Mouse (Mus musculus): ENCODE results near the gene Larp1. TPM values are rescaled to one million over a fixed set of nuclear protein-coding genes. Genes with fewer than 3 reads are reported as not detected.
"Not testable (repeated sequence)": the region's sequence is repeated elsewhere in the genome, so short reads cannot be mapped to it uniquely, and the experiment has no call there.

Larp1 gene
- polyA plus RNA-seq, 1 experiment: 54.4 TPM

DNA sequence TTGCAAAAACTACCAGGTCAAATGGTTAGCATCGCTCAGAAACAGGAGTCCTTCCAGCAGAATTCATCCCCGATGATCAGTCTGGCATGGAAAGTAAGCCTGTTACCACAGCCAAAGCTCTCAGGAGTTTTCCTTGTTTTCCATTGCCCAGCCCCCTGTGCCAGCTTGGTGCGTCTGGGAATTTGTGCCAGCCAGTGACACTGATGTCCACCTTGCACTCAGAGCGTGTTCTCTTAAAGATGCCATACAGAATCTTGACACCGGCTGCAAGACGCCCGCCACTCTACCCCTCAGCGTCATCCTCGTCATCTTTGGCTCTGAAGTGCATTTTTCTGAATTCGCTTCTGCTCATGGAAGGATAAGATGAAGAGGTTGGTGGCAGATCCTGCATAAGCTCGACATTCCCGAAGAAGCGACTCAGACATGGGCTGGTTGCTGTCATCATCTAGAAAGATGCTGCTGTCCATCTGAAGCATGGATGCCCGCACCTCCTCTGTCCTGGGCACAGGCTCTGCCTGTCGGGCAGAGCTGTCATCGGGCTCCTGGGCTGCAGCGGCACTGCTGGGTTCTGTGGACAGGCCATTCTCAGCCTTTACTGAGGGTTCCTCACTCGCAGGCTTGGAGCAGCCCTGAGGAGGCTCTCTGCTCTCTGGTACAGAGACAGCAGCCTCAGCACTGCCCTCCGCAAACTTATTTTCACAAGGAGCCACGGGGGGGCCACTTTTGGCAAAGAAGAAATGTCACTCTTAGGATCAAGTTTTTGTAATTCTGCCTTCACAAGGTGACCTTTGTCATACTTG, 88.2 kb downstream of the Larp1 start:
- H3K4me3 ChIP-seq (ENCODE audit: control insufficient read depth, insufficient read depth, low read length): peak overlapping the region; percentile 53
- H3K27me3 ChIP-seq (ENCODE audit: control insufficient read depth, insufficient read depth, low read length): no peaks in the 10 kb centered on the region
- 79% methylated on average over 20 of the region's 20 CpGs for WGBS
- peak; percentile 24 for DNase-seq
- peaks cover 29% of the 10 kb centered on the region for H3K4me1 ChIP-seq (replicated peaks; ENCODE audit: control insufficient read depth, insufficient read depth, low read length)
- H3K27ac ChIP-seq (ENCODE audit: control insufficient read depth, insufficient read depth, low read length): peak overlapping the region; percentile 57
- no peaks in the 10 kb centered on the region for H3K36me3 ChIP-seq (ENCODE audit: control insufficient read depth, insufficient read depth, low read length)
- TF ChIP-seq CTCF (IDR thresholded peaks at IDR 0.05; ENCODE audit: borderline replicate concordance, control insufficient read depth, extremely low read depth, insufficient read depth, low read length, poor library complexity) (no peak), POLR2A (IDR thresholded peaks at IDR 0.05; ENCODE audit: control insufficient read depth, extremely low read depth, insufficient read depth, low read length, poor library complexity) (no peak)

DNA sequence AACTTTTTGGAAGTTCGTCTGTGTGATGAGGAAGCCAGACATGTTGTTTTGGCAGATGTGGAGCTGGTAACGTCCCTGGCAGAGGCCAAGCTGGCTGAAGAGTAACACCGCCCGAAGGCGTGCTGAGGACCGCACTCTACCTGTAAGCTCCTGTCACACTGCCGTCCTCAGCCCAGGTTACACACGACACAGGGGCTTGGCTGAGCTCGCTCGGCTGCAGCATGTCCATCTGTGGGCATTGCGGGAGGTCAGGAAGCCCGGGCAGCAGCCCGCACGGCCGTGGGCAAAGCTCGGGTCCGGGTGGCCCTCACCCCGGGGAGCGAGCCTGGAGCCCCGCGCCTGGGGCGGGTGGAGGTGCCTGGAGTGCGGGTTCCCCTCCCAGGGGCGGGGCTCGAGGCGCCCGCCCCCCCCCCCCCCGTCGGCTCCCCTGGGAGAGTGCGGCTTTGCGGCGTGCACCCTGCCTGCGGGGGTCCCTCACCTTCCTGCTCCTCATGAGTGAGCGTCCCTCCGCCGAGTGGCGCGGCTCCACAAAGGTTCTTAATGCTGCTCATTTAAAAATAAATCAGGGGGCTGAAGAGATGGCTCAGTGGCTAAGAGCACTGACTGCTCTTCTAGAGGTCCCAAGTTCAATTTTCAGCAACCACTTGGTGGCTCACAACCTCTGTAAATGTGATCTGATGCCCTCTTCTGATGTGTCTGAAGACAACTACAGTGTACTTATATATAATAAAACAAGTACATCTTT, 88.9 kb downstream of the Larp1 start:
- 11% methylated on average over 32 of the region's 38 CpGs for WGBS
- TF ChIP-seq CTCF (IDR thresholded peaks at IDR 0.05; ENCODE audit: borderline replicate concordance, control insufficient read depth, extremely low read depth, insufficient read depth, low read length, poor library complexity) (no peak), POLR2A (IDR thresholded peaks at IDR 0.05; ENCODE audit: control insufficient read depth, extremely low read depth, insufficient read depth, low read length, poor library complexity) (no peak)
- Histone ChIP-seq H3K27ac (ENCODE audit: control insufficient read depth, insufficient read depth, low read length) (peak overlapping the region; percentile 57), H3K4me3 (ENCODE audit: control insufficient read depth, insufficient read depth, low read length) (peak overlapping the region; percentile 53), H3K36me3 (ENCODE audit: control insufficient read depth, insufficient read depth, low read length) (no peaks in the 10 kb centered on the region), H3K4me1 (replicated peaks; ENCODE audit: control insufficient read depth, insufficient read depth, low read length) (peaks cover 33% of the 10 kb centered on the region), H3K27me3 (ENCODE audit: control insufficient read depth, insufficient read depth, low read length) (no peaks in the 10 kb centered on the region)
- DNase-seq: peak; percentile 49

DNA sequence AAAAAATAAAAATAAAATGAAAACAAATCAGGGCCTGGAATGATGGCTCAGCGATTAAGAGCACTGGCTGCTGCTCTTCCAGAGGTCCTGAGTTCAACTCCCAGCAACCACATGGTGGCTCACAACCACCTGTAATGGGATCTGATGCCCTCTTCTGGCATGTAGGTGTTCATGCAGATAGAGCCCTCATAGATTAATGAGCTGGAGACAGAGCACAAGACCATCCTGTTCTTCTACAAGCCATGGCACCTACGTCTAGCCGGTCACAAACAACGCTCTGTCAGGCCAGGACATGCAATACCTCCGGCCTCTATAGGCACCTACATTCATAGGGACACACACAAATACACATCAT, 89.5 kb downstream of the Larp1 start:
- WGBS: 79% methylated on average over 5 of the region's 5 CpGs
- H3K4me1 ChIP-seq (replicated peaks; ENCODE audit: control insufficient read depth, insufficient read depth, low read length): peaks cover 35% of the 10 kb centered on the region
- not testable (repeated sequence) for H3K27me3 ChIP-seq (ENCODE audit: control insufficient read depth, insufficient read depth, low read length); H3K36me3 ChIP-seq (ENCODE audit: control insufficient read depth, insufficient read depth, low read length); H3K27ac ChIP-seq (ENCODE audit: control insufficient read depth, insufficient read depth, low read length); H3K4me3 ChIP-seq (ENCODE audit: control insufficient read depth, insufficient read depth, low read length)
- DNase-seq: peak; percentile 47

DNA sequence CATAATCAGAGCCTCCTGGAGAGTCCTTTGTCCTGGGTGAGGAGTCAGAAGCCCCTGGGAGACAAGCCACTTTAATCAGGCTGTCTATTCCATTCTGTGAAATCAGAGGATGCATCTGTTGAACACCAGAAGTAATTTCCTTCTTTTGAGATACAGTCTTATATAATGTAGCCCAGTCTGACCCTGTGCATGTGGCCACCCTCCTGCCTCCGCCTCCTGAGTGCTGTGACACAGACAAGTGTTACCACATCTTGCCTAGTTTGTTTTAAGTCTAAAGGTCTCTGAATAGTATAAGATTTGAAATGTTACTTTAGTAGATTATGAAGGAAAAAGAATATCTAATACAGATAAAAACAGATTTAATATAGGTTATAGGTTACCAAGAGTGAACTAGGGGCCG, 91.1 kb downstream of the Larp1 start:
- 96% methylated on average over 2 of the region's 2 CpGs for WGBS
- Histone ChIP-seq H3K4me3 (ENCODE audit: control insufficient read depth, insufficient read depth, low read length) (no peak overlapping the region), H3K27me3 (ENCODE audit: control insufficient read depth, insufficient read depth, low read length) (no peaks in the 10 kb centered on the region), H3K27ac (ENCODE audit: control insufficient read depth, insufficient read depth, low read length) (no peak overlapping the region), H3K4me1 (replicated peaks; ENCODE audit: control insufficient read depth, insufficient read depth, low read length) (peaks cover 38% of the 10 kb centered on the region), H3K36me3 (ENCODE audit: control insufficient read depth, insufficient read depth, low read length) (no peaks in the 10 kb centered on the region)
- TF ChIP-seq POLR2A (IDR thresholded peaks at IDR 0.05; ENCODE audit: control insufficient read depth, extremely low read depth, insufficient read depth, low read length, poor library complexity) (no peak), CTCF (IDR thresholded peaks at IDR 0.05; ENCODE audit: borderline replicate concordance, control insufficient read depth, extremely low read depth, insufficient read depth, low read length, poor library complexity) (no peak)
- DNase-seq: no peak

DNA sequence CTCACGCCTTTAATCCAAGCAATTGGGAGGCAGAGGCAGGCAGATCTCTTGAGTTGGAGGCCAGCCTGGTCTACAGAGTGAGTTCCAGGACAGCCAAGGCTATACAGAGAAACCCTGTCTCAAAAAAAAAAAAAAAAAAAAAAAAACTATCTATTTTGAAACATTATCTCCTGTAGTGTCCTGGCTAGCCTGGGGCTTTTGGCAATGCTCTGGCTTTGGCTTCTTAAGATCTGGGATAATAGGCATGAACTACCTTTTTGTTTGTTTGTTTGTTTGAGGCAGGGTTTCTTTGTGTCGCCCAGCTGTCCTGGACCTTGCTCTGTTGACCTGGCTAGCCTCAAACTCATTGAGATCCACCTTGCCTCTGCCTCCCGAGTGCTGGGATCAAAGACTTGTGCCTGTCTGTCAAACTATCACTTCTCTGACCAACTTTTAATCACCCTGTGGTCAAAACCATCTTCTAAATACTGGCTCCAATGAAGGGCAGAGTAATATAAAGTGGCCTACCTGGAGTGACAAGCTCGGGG, 92.4 kb downstream of the Larp1 start:
- WGBS: 89% methylated on average over 4 of the region's 4 CpGs
- TF ChIP-seq CTCF (IDR thresholded peaks at IDR 0.05; ENCODE audit: borderline replicate concordance, control insufficient read depth, extremely low read depth, insufficient read depth, low read length, poor library complexity) (no peak), POLR2A (IDR thresholded peaks at IDR 0.05; ENCODE audit: control insufficient read depth, extremely low read depth, insufficient read depth, low read length, poor library complexity) (no peak)
- DNase-seq: no peak
- H3K27me3 ChIP-seq (ENCODE audit: control insufficient read depth, insufficient read depth, low read length): no peaks in the 10 kb centered on the region
- H3K4me3 ChIP-seq (ENCODE audit: control insufficient read depth, insufficient read depth, low read length): no peak overlapping the region
- peaks cover 36% of the 10 kb centered on the region for H3K4me1 ChIP-seq (replicated peaks; ENCODE audit: control insufficient read depth, insufficient read depth, low read length)
- peak overlapping the region; percentile 100 for H3K27ac ChIP-seq (ENCODE audit: control insufficient read depth, insufficient read depth, low read length)
- H3K36me3 ChIP-seq (ENCODE audit: control insufficient read depth, insufficient read depth, low read length): no peaks in the 10 kb centered on the region

DNA sequence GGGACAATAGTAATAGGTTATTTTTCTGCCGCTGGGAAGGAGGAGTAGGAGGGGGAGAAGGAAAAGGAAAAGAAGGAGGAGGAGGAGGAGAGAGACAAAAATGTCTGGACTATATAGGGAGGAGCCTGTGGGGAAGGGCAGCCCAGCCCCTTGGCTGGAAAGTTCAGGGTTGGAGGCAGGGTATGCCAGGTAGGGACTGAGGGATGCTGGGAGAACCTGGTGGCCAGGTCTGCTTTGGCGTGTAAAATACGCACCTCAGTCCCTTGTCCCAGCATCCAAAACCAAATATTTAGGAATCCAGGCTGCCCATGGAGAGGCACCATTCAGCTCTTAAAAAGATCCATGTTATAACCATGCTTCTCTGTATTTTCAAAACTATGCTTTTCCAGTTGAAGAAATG, 93.3 kb downstream of the Larp1 start:
- Histone ChIP-seq H3K4me3 (ENCODE audit: control insufficient read depth, insufficient read depth, low read length) (no peak overlapping the region), H3K4me1 (replicated peaks; ENCODE audit: control insufficient read depth, insufficient read depth, low read length) (peaks cover 31% of the 10 kb centered on the region), H3K36me3 (ENCODE audit: control insufficient read depth, insufficient read depth, low read length) (no peaks in the 10 kb centered on the region), H3K27me3 (ENCODE audit: control insufficient read depth, insufficient read depth, low read length) (no peaks in the 10 kb centered on the region), H3K27ac (ENCODE audit: control insufficient read depth, insufficient read depth, low read length) (peak overlapping the region; percentile 100)
- peak; percentile 33 for DNase-seq
- TF ChIP-seq CTCF (IDR thresholded peaks at IDR 0.05; ENCODE audit: borderline replicate concordance, control insufficient read depth, extremely low read depth, insufficient read depth, low read length, poor library complexity) (no peak), POLR2A (IDR thresholded peaks at IDR 0.05; ENCODE audit: control insufficient read depth, extremely low read depth, insufficient read depth, low read length, poor library complexity) (no peak)
- WGBS: 29% methylated on average over 3 of the region's 3 CpGs

All from thymus, adult 2 months (tissue).